Mouse (Mus musculus): ENCODE data around the gene Stk38l. TPM values are rescaled to one million over a fixed set of nuclear protein-coding genes. Genes with fewer than 3 reads are reported as not detected.

The Stk38l gene
- polyA plus RNA-seq, 2 experiments = 1.7 to 4.4 TPM

DNA sequence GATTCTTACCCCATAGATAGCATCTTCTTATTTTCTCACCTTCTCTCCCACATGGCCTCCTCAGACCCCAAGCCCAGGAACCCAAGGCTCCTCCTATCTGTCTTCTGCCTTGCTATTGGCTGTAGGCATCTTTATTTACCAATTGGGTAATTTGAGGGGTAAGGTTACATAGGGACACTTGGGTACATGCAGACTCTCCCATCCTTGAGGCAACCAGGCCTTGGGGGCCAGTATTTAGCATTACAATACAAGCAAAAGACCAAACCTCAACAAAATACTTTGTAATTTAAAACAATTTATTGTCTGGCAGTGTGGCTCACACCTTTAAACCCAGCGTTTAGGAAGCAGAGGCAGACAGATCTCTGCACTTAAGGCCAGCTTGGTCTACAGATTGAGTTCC lies 5.2 kb upstream of the Stk38l start:
- DNase-seq (ENCODE audit: low read depth in 3 of 3, low spot score in 3 of 3) (no peak), ATAC-seq (ENCODE audit: insufficient read depth) (no peak)
- no peak overlapping the region for H3K4me2 ChIP-seq (ENCODE audit: low read depth)
- no peak overlapping the region for H3K4me3 ChIP-seq (ENCODE audit: insufficient read depth in 1 of 2, low read depth in 2 of 2, low read length in 2 of 2)
- no peak overlapping the region for H3K27ac ChIP-seq
- no peak overlapping the region for H3K9ac ChIP-seq (replicated peaks)
- H3K9me3 ChIP-seq (ENCODE audit: control insufficient read depth, low read length) = no peaks in the 10 kb centered on the region
- no peaks in the 10 kb centered on the region for H3K27me3 ChIP-seq (ENCODE audit: control insufficient read depth, insufficient read depth, low read length)
- 38% methylated on average over 1 of the region's 1 CpGs for WGBS (ENCODE audit: insufficient replicate concordance)
- H3K4me1 ChIP-seq (replicated peaks; ENCODE audit: control insufficient read depth in 2 of 2, insufficient read depth in 2 of 2, low read length in 1 of 2) = 0 out of 4 replicates have a peak, but pooled peaks cover 0 to 2% of the 10 kb centered on the region in 2 experiments
- TF ChIP-seq EP300 (IDR thresholded peaks at IDR 0.05; ENCODE audit: low read depth) = no peak
- TF ChIP-seq CTCF (IDR thresholded peaks at IDR 0.05; ENCODE audit: low read depth) = no peak
- no peaks in the 10 kb centered on the region for H3K36me3 ChIP-seq (replicated peaks; ENCODE audit: control insufficient read depth, insufficient read depth, low read depth)

DNA sequence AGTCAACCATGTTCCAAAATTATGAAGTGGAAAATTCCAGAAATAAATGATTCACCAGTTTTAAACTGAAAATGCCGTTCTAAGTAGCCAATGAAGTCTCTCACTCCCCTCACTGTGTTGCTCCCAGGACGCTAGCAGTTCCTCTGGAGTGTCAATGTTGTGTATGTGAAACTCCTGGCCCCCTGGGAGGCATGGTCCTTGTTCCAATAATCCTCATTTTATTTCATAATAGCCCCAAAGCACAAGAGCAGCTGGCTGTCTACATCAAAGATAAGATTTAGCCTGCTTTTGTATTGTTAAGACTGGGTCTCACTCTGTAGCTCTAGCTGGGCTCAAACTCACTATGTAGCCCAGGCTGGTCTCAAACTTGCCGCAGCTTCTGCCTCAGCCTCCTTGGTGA lies 990 bp upstream of the Stk38l start:
- no peak overlapping the region for H3K4me3 ChIP-seq (ENCODE audit: insufficient read depth in 1 of 2, low read depth in 2 of 2, low read length in 2 of 2)
- H3K9ac ChIP-seq (replicated peaks) = no peak overlapping the region
- H3K4me1 ChIP-seq (replicated peaks; ENCODE audit: control insufficient read depth in 2 of 2, insufficient read depth in 2 of 2, low read length in 1 of 2) = 0 out of 4 replicates have a peak, but pooled peaks cover 0 to 4% of the 10 kb centered on the region in 2 experiments
- ATAC-seq (ENCODE audit: insufficient read depth) (no peak), DNase-seq (ENCODE audit: low read depth in 3 of 3, low spot score in 3 of 3) (no peak)
- 81% methylated on average over 3 of the region's 3 CpGs for WGBS (ENCODE audit: insufficient replicate concordance)
- no peaks in the 10 kb centered on the region for H3K9me3 ChIP-seq (ENCODE audit: control insufficient read depth, low read length)
- no peak overlapping the region for H3K4me2 ChIP-seq (ENCODE audit: low read depth)
- H3K36me3 ChIP-seq (replicated peaks; ENCODE audit: control insufficient read depth, insufficient read depth, low read depth) = no peaks in the 10 kb centered on the region
- TF ChIP-seq CTCF (IDR thresholded peaks at IDR 0.05; ENCODE audit: low read depth) = no peak
- no peak for TF ChIP-seq EP300 (IDR thresholded peaks at IDR 0.05; ENCODE audit: low read depth)
- no peak overlapping the region for H3K27ac ChIP-seq
- H3K27me3 ChIP-seq (ENCODE audit: control insufficient read depth, insufficient read depth, low read length) = no peaks in the 10 kb centered on the region

DNA sequence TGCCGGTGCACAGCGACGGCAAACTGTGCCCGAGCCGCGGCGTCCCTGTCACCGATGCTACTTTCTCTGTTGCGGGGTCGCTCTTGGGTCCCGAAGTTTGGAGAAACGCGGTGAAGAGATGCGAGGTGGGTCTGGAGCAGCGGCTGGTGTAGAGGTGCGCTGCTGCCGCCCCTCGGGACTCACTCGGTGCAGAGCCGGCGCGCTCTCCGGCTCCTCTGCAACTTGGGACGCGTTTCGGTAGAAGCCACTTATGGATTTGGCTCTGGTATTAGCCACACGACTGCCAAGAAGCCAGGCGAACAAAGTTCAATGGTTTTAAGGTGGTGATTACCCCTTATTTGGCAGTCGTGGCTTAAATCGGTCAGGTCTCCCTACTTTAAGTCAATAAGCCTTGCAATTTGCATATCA lies 593 bp downstream of the Stk38l start:
- Histone ChIP-seq H3K4me2 (ENCODE audit: low read depth) (peak overlapping the region; percentile 88), H3K27ac (no peak overlapping the region), H3K9ac (replicated peaks) (peak overlapping the region; percentile 82), H3K36me3 (replicated peaks; ENCODE audit: control insufficient read depth, insufficient read depth, low read depth) (no peaks in the 10 kb centered on the region), H3K4me3 (ENCODE audit: insufficient read depth in 1 of 2, low read depth in 2 of 2, low read length in 2 of 2) (peak overlapping the region; percentile 69 to 88), H3K9me3 (ENCODE audit: control insufficient read depth, low read length) (no peaks in the 10 kb centered on the region), H3K27me3 (ENCODE audit: control insufficient read depth, insufficient read depth, low read length) (no peaks in the 10 kb centered on the region), H3K4me1 (replicated peaks; ENCODE audit: control insufficient read depth in 2 of 2, insufficient read depth in 2 of 2, low read length in 1 of 2) (0 out of 4 replicates have a peak, but pooled peaks cover 0 to 4% of the 10 kb centered on the region in 2 experiments)
- WGBS (ENCODE audit: insufficient replicate concordance) = 0% methylated on average over 30 of the region's 30 CpGs
- no peak for TF ChIP-seq CTCF (IDR thresholded peaks at IDR 0.05; ENCODE audit: low read depth)
- TF ChIP-seq EP300 (IDR thresholded peaks at IDR 0.05; ENCODE audit: low read depth) = no peak
- ATAC-seq (ENCODE audit: insufficient read depth) (peak; percentile 51), DNase-seq (ENCODE audit: low read depth in 3 of 3, low spot score in 3 of 3) (peak in 1 of 3 experiments; percentile 11)

DNA sequence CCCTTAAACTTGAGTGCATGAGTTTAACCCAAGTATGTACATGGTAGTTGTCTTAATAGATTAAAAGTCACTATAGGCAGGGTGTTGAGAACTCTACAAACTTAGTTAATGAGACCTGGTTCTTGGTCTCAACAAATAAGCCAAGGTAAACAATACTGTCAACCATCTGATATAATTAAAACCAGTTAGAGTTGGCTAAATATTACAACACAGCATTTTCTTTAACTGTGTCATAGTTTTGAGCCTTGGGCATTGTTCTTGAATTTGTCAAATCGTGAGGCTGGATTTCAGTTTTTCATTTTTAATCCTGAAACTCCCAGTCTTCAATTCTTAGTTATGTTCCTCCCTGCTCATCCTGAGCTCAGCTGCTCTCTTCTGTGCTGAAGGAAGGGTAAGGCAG lies 6.2 kb downstream of the Stk38l start:
- no peak overlapping the region for H3K4me3 ChIP-seq (ENCODE audit: insufficient read depth in 1 of 2, low read depth in 2 of 2, low read length in 2 of 2)
- no peak for DNase-seq (ENCODE audit: low read depth in 3 of 3, low spot score in 3 of 3)
- no peak for TF ChIP-seq CTCF (IDR thresholded peaks at IDR 0.05; ENCODE audit: low read depth)
- TF ChIP-seq EP300 (IDR thresholded peaks at IDR 0.05; ENCODE audit: low read depth) = no peak
- H3K36me3 ChIP-seq (replicated peaks; ENCODE audit: control insufficient read depth, insufficient read depth, low read depth) = no peaks in the 10 kb centered on the region
- H3K4me2 ChIP-seq (ENCODE audit: low read depth) = no peak overlapping the region
- 85% methylated on average over 1 of the region's 1 CpGs for WGBS (ENCODE audit: insufficient replicate concordance)
- H3K9ac ChIP-seq (replicated peaks) = no peak overlapping the region
- ATAC-seq (ENCODE audit: insufficient read depth) = no peak
- H3K27ac ChIP-seq = no peak overlapping the region
- peaks cover 3 to 4% of the 10 kb centered on the region in 2 experiments for H3K4me1 ChIP-seq (replicated peaks; ENCODE audit: control insufficient read depth in 2 of 2, insufficient read depth in 2 of 2, low read length in 1 of 2)
- no peaks in the 10 kb centered on the region for H3K27me3 ChIP-seq (ENCODE audit: control insufficient read depth, insufficient read depth, low read length)
- H3K9me3 ChIP-seq (ENCODE audit: control insufficient read depth, low read length) = no peaks in the 10 kb centered on the region

DNA sequence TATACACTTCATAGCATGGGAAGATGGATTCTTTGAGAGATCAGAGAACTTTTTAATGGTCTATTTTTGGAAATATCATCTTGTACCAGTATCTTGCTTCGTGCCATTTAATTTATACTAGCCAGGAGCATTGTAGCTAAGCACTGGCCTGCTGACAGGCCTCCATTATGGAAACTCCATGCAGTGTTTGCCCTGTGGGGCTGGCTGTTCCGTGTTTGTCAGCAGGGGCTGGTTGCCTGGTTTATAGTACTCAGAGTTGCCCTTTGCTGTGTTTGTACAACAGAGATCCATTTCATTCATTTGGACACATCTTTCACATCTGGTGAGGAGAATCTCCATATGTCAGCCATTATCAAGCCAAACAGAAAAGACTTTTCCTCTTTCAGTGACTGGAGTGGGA lies 6.9 kb downstream of the Stk38l start:
- H3K27me3 ChIP-seq (ENCODE audit: control insufficient read depth, insufficient read depth, low read length) = no peaks in the 10 kb centered on the region
- H3K36me3 ChIP-seq (replicated peaks; ENCODE audit: control insufficient read depth, insufficient read depth, low read depth) = no peaks in the 10 kb centered on the region
- H3K4me2 ChIP-seq (ENCODE audit: low read depth) = no peak overlapping the region
- no peak for ATAC-seq (ENCODE audit: insufficient read depth)
- whole genome bisulfite sequencing (ENCODE audit: insufficient replicate concordance) = 53% methylated on average over 2 of the region's 2 CpGs
- H3K4me3 ChIP-seq (ENCODE audit: insufficient read depth in 1 of 2, low read depth in 2 of 2, low read length in 2 of 2) = no peak overlapping the region
- H3K4me1 ChIP-seq (replicated peaks; ENCODE audit: control insufficient read depth in 2 of 2, insufficient read depth in 2 of 2, low read length in 1 of 2) = peaks cover 3 to 4% of the 10 kb centered on the region in 2 experiments
- no peak overlapping the region for H3K27ac ChIP-seq
- TF ChIP-seq EP300 (IDR thresholded peaks at IDR 0.05; ENCODE audit: low read depth) (no peak), CTCF (IDR thresholded peaks at IDR 0.05; ENCODE audit: low read depth) (no peak)
- H3K9ac ChIP-seq (replicated peaks) = no peak overlapping the region
- H3K9me3 ChIP-seq (ENCODE audit: control insufficient read depth, low read length) = no peaks in the 10 kb centered on the region
- no peak for DNase-seq (ENCODE audit: low read depth in 3 of 3, low spot score in 3 of 3)
